Mouse (Mus musculus) thymus, postnatal 0 days (tissue): Measurements from ENCODE around the gene Hist1h3b. TPM values are rescaled to one million over a fixed set of nuclear protein-coding genes. Genes with fewer than 3 reads are reported as not detected.

Experiments
- DNase-seq: peaks from one replicate; pipeline ENCODE4 v3.0.0-alpha.2; 2015; ENCODE audit warnings: low spot score
- polyA plus RNA-seq: library from polyadenylated mRNA; unstranded; fragments of >200 nt; fragmentation: Nextera tagmentation; extraction: Ambion mirVana; gene quantifications from 2 replicates; pipeline ENCODE4 v1.2.1, GENCODE M21; 2015

Hist1h3b gene
- polyA plus RNA-seq, 1 experiment from 2014 or later: 78.0 TPM

DNA sequence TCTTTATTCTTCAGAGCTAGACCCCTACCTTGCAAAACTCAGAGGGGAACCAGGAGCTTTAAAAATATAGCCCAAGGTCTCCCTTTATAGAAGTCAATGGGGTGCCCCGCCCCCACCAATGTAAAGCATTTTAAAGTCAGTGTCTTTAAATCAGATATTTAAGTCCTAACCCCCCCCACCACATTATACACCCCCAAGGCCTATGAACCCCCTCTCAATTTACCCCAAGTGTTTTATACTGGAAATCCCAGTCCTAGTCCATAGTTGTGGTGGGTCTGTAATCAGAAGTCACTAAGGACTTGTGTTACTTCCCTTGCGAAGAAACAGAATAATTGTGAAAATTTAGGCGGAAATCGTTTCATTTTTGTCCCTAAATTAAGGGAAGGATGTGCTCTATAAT is 14.0 kb upstream of the Hist1h3b start:
- peak; percentile 59 for DNase-seq

DNA sequence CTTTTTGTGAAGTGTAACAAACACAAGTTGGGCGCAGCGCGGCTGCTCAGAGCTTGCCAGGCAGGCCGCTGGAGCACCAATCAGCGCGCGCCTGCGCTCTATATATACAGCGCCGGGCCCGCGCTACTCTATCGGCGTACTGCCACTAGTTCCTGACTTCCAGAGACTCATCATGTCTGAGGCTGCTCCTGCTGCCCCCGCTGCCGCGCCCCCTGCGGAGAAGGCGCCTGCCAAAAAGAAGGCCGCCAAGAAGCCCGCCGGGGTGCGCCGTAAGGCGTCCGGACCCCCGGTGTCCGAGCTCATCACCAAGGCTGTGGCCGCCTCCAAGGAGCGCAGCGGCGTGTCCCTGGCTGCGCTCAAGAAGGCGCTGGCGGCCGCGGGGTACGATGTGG is 13.4 kb upstream of the Hist1h3b start, which contains the start of gene Hist1h1c:
Gene Hist1h1c (plus strand): TSS at position 132 of the 392 bp plus-strand sequence.
- DNase-seq: peak; percentile 96

DNA sequence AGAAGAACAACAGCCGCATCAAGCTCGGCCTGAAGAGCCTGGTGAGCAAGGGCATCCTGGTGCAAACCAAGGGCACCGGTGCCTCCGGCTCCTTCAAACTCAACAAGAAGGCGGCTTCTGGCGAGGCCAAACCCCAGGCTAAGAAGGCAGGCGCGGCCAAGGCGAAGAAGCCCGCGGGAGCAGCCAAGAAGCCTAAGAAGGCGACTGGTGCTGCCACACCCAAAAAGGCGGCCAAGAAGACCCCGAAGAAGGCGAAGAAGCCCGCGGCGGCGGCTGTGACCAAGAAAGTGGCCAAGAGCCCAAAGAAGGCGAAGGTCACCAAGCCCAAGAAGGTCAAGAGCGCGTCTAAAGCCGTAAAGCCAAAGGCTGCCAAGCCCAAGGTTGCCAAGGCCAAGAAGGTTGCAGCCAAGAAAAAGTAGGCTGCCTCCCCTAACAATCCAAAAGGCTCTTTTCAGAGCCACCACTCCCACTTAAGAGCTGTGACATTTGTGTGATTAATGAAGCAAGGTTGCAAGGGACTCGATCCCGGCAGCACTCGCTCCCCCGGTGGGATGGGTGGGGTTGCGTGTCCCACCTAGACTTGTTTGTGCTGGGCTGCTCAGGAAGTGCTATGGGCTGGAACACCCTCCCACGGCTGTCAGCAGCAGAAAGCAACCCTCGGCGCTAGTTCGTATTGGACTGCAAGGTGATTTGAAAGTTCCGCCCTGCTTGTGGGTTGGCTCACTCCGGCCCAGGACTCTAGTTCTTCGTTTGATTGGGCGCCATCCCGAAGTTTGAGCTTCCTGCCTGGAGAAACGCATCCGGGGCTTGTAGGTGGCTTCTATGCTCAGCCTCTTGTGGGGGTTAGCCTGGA is 12.8 kb upstream of the Hist1h3b start:
- DNase-seq: peak; percentile 94

DNA sequence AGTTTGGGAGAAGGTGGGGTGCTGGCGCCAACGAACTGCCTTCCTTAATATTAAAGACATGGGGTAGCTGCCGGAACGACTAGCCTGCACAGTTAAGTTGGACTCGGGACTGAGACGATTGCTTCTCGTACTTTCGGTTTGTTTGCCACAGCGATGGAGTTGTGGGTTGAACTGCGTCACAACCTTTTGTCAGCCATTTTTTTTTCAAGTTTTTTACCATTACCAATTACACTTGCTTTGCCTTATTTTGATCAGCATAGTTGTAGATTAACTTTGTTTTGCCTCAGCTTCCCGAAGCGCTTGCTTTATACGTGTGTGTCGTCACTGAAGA is 12.2 kb upstream of the Hist1h3b start:
- DNase-seq: no peak

DNA sequence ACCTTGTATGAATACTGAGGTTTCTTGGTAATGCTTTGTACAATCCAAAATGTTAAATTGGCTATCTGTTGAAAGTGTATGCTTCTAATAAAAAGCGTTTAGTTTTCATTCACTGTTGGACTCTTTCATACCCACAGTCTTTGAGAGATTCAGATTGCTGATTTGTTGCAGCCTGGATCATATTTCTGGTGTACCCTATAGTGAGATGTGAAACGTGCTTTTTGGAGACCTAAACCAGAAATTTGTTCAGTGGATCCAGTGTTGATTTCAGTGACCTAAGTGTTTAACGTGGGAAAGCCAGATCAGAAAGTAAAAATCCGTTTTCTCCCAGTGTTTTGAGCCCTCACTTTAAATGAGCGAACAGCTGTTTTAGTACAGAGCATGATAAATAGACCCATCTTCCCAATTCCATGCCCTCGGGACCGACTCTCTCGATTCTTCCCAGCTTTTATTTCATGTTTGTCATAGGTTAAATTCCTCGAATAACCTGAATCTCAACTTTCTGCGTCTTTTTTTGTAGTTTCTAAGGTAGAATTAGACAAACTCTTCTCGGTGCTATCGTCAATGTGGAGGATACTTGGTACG is 11.7 kb upstream of the Hist1h3b start:
- no peak for DNase-seq

DNA sequence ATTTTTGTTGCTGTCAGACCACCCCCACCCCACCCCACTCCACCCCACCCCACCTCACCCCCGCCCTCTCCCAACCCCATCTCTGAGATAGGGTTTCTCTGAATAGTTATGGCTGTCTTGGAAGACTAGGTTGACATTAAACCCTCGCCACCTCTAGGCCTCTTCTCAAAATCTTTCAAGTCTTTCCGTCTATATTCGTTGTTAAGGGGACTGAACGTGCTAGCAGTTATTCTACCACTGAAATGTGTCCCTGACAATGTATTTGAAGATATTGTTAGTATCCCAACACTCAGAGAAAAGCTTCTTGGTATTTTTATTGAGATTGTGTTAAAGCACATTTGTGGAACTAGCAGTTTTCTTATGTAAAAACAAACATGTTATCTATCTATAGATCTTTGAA is 11.2 kb upstream of the Hist1h3b start:
- peak; percentile 13 for DNase-seq

DNA sequence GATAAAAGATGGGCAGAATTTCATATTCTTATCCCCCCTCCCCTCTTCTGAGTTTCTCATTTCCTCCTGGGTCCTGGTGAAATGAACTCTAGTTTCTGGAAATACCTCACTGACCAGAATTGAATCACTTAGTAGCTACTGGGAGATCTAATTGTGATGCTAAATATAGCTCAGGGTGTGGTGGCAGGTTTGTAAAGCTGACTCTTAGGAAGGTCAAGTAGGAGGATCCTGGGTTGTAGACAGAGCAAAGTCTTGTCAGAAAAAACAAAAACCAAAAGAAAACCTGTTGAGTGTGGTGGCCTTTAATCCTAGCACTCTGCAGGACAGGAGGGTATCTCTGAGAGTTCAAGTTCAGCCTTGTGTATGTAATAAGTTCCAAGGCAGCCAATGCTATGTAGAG is 10.1 kb upstream of the Hist1h3b start:
- peak; percentile 2 for DNase-seq

DNA sequence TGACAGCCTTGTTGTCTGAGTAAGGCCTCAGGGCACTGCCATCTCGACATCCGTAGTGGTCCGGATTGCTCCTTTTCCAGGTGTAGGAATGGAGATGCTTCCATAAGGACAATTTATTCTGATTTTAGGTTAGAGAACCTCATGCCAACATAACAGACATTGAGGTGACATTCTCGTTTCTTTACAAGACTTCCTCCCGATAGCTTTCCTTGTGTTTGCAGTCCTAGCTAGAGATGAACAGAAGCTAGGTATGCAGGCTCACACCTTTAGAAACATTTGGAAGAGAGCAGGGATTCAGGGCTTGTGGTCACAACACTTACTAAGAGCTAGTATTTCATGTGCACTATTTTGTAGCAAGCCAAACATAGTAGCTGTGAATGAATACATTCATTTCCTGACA is 8.9 kb upstream of the Hist1h3b start:
- DNase-seq: peak; percentile 1

DNA sequence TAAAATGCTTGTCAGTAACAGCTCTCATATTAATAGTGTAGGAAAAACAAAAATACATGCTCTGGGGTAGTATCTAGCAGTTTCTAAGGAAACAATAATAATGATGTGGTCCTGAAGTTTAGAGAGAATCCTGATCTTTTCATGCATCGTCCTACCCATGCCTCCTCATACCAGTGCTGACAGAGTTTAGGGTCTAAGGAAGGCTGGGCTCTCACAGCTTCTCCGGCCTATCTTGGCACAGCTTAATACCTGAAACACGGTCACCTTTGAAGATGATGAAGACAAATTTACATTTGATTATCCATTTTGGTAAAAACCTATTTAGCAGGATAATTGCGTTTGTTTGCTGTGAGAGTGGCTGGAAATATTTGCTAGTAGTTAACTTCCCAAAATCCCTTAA is 8.1 kb upstream of the Hist1h3b start:
- DNase-seq: peak; percentile 5

DNA sequence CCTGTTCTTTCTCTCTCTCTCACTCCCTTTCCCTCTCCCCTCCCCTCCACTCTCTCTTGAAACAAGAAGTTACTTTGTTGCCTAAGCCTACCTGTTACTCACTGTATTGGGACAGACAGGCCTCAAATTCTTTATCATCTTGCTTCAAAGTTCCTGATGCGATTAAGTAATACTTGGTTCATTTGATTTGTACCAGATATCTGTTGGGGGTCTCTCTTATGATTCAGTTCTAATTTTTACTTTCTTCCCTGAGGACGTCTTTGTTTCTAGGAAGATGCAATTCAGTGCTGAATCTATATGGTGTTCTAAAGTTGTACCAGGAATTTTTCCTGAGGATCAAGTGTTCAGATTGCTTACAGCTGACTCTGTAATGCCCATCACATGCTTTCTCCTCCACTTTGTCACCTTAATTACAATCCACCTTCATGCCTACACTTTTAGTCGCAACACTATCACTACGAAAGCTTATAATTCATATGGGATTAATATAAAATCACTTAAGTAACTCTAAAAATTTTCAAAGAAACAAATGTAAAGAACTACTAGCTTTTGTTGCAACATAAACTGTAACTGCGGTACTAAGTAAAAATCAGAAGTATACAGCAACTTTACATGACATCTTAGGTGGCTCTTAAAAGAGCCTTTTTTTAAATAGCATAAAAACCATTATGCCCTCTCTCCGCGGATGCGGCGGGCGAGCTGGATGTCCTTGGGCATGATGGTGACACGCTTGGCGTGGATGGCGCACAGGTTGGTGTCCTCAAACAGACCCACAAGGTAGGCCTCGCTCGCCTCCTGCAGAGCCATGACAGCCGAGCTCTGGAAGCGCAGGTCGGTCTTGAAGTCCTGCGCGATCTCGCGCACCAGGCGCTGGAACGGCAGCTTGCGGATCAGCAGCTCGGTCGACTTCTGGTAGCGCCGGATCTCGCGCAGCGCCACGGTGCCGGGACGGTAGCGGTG is 7.4 kb upstream of the Hist1h3b start:
- DNase-seq: peak; percentile 28

DNA sequence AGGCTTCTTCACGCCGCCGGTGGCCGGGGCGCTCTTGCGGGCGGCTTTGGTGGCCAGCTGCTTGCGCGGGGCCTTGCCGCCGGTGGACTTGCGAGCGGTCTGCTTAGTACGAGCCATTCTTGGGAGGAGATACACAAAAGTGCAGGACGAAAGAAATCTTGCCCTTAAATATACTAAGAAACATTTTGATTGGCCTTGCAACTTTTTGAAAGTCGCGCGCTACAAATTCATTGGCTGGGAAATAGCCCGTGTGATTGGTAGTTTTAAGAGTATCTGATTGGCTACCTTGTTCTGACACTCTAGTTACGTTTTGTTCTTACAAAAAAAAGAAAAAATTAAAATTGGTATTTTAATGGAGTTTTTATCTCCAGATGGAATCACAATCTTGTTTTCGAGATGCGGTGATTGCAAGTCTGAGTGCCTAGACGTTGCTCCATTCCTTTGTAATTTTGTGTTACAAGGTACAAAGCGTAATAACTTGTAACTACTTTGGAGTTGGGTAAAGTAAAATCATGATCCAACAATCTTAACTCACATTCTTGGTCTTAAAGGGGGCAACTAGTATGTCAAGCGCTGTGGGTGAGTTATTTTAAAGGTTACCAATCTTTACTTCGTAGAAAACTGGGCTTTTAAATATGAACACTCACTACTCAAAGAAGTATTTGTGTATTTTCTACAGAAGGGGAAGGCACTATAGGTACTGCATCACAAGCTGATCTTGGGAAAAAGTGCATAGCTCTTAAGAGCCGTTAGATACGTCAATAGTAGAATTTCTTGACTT is 6.5 kb upstream of the Hist1h3b start, which contains the start of gene Hist1h3c:
Gene Hist1h3c (minus strand): TSS at position 222 of the 781 bp plus-strand sequence.
- peak; percentile 94 for DNase-seq

DNA sequence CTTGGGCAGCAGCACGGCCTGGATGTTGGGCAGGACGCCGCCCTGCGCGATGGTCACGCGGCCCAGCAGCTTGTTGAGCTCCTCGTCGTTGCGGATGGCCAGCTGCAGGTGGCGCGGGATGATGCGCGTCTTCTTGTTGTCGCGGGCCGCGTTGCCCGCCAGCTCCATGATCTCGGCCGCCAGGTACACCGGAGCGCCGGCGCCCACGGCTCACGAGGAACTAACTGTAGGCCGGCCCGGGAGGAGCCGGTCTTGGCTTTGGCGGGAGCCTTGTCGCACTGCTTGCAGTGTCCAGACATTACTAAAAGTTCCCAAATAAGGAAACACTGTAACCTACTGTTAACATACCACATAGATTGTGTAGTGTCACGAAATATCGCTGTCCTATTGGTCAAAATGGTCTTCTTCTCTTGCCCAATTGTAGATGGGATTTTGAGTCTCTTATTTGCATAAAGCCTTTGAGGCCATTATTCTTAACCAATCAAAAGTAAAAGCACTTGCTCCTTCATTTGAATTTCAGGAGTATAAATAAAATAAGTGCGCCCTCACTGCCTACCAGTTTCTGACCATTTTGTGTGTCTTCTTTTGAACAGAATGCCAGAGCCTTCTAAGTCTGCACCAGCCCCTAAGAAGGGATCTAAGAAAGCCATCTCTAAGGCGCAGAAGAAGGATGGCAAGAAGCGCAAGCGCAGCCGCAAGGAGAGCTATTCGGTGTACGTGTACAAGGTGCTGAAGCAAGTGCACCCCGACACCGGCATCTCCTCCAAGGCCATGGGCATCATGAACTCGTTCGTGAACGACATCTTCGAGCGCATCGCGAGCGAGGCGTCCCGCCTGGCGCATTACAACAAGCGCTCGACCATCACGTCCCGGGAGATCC is 5.6 kb upstream of the Hist1h3b start, which contains the start of gene Hist1h2bb:
Gene Hist1h2bb (plus strand): TSS at position 534 of the 880 bp plus-strand sequence.
- peak; percentile 91 for DNase-seq

DNA sequence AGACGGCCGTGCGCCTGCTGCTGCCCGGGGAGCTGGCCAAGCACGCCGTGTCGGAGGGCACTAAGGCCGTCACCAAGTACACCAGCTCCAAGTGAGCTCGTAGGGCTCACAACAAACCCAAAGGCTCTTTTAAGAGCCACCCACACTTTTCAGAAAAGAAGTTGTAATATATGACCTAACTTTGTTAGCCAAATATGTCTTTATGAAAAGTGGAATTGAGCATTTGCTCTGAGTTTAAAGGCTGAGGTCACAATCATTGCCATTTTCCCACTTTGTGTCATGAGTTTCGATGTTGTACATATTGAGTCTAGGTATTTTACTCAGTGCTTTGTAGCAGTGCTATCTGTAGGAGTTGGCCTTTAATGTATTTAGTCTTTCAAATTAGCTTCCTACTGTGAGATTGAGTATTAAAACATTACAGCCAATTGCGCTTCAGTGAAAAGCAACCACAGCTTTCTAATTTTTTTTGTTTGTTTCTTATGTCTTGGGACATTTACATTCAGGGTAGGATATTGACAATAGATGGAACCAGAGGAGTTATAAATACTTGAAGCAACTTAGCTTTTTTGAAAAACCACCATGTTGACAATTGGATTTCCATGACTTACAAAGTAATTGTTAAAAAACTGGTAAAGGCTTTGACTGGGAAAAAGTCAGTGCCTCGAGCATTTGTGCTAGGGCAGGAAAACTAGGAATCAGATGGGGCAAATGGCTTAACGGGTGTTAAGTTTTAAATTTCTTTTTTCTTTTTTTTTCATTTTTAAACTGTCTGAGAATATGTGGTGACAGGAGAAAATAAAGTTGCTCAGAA is 4.8 kb upstream of the Hist1h3b start:
- DNase-seq: peak; percentile 46

DNA sequence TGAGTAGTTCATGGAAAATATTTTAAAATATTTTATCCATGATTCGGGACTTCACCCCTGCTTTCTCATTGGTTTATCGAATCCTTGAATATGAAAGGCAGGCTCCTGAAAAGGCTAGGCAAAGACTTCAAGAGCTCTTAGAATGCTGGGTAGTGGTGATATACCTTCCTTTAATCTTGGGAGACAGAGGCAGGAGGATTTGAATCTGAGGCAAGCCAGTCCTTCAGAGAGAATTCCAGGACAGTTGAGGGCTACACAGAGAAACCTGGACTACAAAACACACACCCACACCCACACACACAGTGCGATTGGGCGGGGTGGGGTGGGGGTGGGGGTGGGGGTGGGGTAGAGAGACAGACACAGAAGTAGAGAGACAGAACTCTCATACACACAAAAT is 4.2 kb upstream of the Hist1h3b start:
- DNase-seq: no peak

DNA sequence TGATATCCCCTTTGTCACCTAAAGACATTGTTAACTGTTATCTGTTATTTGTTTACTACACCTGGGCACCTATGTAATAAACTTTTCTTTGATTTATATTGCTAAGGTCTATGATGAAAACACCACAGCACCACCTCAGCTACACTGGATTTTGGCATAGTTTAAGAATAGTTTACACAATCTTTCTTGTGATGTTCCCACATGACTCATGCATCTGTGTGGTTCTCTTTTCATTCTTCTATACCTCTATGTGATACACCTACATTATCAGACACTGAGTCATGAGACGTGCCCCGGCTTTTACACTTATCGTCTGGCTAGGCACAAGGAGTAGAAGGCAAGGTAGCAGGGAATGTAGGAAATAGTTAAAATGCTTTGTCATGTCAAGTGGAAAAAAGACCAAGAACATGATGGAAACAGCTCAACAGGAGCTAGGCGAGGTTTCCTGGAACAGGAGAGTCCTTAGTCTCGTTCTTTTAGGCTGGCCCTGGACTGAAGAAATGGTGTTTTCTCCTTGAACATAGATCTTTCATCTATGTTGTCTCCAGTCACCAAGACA is 2.4 kb upstream of the Hist1h3b start:
- DNase-seq: peak; percentile 1

DNA sequence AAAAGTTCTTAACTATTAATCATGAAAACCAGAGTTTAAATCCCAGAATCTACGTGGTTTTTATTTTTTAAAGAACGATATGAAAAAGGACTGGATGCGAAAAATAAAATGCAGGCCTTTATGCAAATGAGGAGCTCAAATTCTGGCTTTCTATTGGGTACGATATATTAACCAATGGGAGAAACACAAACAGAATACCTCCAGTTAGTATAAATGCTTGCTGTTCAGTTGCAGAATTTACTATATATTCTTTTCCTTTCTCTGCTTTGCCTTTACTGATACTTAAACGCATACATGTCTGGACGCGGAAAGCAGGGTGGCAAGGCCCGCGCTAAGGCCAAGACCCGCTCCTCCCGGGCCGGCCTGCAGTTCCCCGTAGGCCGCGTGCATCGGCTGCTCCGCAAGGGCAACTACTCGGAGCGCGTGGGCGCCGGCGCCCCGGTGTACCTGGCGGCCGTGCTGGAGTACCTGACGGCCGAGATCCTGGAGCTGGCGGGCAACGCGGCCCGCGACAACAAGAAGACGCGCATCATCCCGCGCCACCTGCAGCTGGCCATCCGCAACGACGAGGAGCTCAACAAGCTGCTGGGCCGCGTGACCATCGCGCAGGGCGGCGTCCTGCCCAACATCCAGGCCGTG is 1.1 kb upstream of the Hist1h3b start, which contains the start of gene Hist1h2ab:
Gene Hist1h2ab (plus strand): TSS at position 288 of the 639 bp plus-strand sequence.
- DNase-seq: peak; percentile 86

DNA sequence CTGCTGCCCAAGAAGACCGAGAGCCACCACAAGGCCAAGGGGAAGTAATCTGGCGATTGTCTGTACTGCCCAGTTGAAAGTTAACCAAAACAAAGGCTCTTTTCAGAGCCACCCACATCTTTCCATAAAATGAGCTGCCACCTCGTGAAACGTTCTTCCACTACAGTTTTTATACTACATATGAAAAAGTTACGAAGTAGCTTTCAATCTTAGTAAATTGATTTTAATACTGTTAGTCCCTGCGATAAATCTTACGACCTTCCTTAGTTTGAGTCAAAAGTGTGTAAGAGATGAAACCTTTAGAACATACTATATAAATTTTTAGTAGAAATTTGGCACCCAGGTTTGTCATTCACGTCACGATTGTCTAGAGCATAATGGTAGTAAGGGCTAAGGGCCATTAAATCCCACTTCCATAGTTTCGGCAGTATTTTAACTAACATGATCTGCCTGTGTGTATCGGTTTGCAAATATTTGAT is 550 bp upstream of the Hist1h3b start:
- peak; percentile 57 for DNase-seq

DNA sequence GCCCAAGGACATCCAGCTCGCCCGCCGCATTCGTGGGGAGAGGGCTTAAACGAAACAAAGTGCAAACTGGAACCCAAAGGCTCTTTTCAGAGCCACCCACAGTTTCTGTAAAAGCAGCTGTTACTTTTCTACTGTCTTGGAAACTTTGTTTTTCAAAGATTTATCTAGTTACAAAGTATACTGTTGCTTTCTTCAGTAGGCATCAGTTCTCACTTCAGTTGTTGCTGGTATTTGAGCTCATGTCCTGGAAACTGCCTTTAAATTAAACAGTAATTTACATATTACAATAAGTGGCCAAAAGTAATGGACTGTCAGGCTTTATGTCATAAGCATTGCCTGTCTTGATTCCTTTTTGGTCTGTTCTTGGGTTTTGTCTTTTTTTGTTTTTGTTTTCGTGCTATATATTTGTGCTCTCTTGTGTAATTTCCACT is 690 bp downstream of the Hist1h3b start:
- peak; percentile 7 for DNase-seq
